Mouse (Mus musculus) testis, adult 2 months (tissue): ENCODE data around the gene Dock9. TPM values are rescaled to one million over a fixed set of nuclear protein-coding genes. Genes with fewer than 3 reads are reported as not detected.

Experiments
- H3K27ac ChIP-seq: fragments of 200-500 bp; 2 replicates; pipeline ENCODE4 v1.5.1; 2012; ENCODE audit warnings: low read depth, low read length; ENCODE audit not compliant: control insufficient read depth, insufficient read depth
- H3K27me3 ChIP-seq: fragments of 200-500 bp; 2 replicates; pipeline ENCODE4 v1.6.1; 2012; ENCODE audit warnings: mild to moderate bottlenecking, low read length, moderate library complexity; ENCODE audit not compliant: control insufficient read depth, insufficient read depth
- H3K36me3 ChIP-seq: fragments of 200-500 bp; 2 replicates; pipeline ENCODE4 v1.6.1; 2012; ENCODE audit warnings: mild to moderate bottlenecking, low read length; ENCODE audit not compliant: control insufficient read depth, insufficient read depth
- H3K4me1 ChIP-seq: fragments of 200-500 bp; 2 replicates; pipeline ENCODE4 v1.6.1; 2012; ENCODE audit warnings: low read length; ENCODE audit not compliant: control insufficient read depth, insufficient read depth
- H3K4me3 ChIP-seq: fragments of 200-500 bp; 2 replicates; pipeline ENCODE4 v1.5.1; 2012; ENCODE audit warnings: low read depth, mild to moderate bottlenecking, low read length, moderate library complexity, mixed read lengths; ENCODE audit not compliant: control insufficient read depth
- CTCF ChIP-seq: fragments of 200-500 bp; IDR thresholded peaks from 2 replicates; pipeline ENCODE4 v1.5.1; 2012; ENCODE audit warnings: low read depth, mild to moderate bottlenecking, inconsistent platforms, low read length, moderate library complexity; ENCODE audit not compliant: control insufficient read depth, insufficient read depth, insufficient replicate concordance
- POLR2A ChIP-seq: fragments of 200-500 bp; IDR thresholded peaks from 2 replicates; pipeline ENCODE4 v1.6.1; 2012; ENCODE audit warnings: low read depth, mild to moderate bottlenecking, inconsistent platforms, low read length, moderate library complexity; ENCODE audit not compliant: control insufficient read depth
- polyA plus RNA-seq: library from polyadenylated mRNA; depleted of rRNA; stranded (reverse); fragments of >200 nt; gene quantifications from 2 replicates; pipeline ENCODE4 v1.2.3, GENCODE M21; 2012

Gene Dock9
- polyA plus RNA-seq, 1 experiment, result 4.6 TPM

DNA sequence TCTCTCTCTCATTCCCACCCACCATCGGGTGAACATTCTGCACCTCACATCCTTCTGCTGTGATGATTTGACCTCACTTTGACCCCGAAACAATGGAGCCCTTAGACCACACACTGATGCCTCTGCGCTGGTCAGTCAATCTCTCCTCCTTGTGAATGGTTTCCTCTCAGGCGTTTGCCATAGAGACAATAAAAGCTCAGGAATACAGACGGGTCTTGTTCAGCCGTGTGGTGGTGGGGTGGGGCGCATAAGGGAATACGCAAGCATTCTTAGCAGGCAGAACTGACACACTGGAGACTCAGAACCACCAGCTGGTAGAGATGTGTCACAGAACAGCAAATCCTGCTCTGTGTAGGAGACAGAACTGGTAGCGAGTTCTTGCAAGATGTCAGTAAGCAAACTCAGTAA, 230.8 kb downstream of the Dock9 start:
- H3K27ac ChIP-seq, result no peak overlapping the region
- TF ChIP-seq POLR2A (no peak), CTCF (no peak)
- no peak overlapping the region for H3K4me3 ChIP-seq

GRCm38 (mm10) chr14:121565930-121566329, 231.7 kb downstream of the Dock9 start:
- H3K27ac ChIP-seq, result no peak overlapping the region
- no peaks in the 10 kb centered on the region for H3K27me3 ChIP-seq
- no peak for TF ChIP-seq POLR2A
- no peak for TF ChIP-seq CTCF
- no peaks in the 10 kb centered on the region for H3K36me3 ChIP-seq
- no peak overlapping the region for H3K4me3 ChIP-seq
- H3K4me1 ChIP-seq, result no peaks in the 10 kb centered on the region

More for the DNA sequence above, 230.8 kb downstream of the Dock9 start:
- Histone ChIP-seq H3K27me3 (no peaks in the 10 kb centered on the region), H3K36me3 (no peaks in the 10 kb centered on the region), H3K4me1 (no peaks in the 10 kb centered on the region)

DNA sequence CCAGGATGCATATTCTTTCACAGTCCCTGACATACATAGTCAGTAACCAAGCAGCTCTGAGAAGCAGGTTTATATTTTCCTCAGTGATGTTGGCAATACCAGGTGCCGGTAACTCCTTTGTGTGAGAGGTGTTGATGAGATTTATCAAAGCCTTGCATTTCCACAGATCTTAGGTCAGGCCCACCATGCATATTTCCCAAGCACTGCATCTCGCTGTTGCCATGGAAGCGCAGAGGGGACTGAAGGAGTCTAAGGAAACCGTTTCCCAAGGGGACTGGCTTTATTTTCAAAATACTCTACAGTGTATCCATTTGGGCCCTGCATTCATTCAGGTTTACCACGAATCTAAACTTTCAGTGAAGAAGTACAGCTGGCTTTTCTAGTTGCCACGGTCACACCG, 233.0 kb downstream of the Dock9 start:
- Histone ChIP-seq H3K27ac (no peak overlapping the region), H3K27me3 (no peaks in the 10 kb centered on the region), H3K36me3 (no peaks in the 10 kb centered on the region), H3K4me1 (no peaks in the 10 kb centered on the region), H3K4me3 (no peak overlapping the region)
- no peak for TF ChIP-seq POLR2A
- TF ChIP-seq CTCF, result no peak

DNA sequence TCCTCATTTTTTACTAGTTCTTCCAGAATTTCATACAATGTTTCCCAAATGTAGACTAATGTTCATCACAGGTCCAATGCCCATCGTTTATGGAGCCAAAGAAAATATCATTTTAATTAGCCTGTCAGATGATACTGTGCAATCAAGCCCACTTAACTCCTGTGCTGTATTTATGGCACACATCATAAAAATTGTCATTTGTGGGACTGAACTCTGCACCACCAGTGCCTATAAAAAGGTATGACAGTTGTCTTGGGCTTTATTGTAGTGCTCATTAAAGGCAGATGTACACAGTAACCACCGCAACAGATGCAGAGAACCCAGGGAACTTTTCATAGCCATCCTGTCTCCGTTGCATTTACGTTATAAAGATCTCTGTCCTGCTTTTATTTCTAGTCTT, 233.7 kb downstream of the Dock9 start:
- Histone ChIP-seq H3K4me3 (no peak overlapping the region), H3K4me1 (no peaks in the 10 kb centered on the region)

DNA sequence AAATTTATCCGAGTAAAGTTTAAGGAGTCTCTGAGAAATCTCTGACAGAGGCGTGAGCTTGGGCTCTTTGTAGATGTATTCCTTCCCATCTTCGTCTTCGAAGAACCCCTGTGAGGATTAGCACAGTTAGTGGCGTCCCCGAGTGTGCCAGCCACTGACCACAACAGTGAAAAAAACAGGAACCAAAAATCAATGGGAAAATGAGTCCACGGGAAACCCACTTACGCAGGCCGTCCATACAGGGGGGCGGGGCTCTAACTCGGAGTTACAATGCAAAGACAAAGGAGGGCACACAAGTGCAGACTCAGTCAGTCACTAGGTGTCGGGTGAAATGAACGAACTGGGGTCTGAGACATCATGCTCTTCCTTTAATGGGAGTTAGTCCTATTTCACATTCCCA, 238.6 kb downstream of the Dock9 start:
- no peaks in the 10 kb centered on the region for H3K36me3 ChIP-seq
- no peak overlapping the region for H3K27ac ChIP-seq
- no peak overlapping the region for H3K4me3 ChIP-seq
- no peaks in the 10 kb centered on the region for H3K4me1 ChIP-seq
- no peaks in the 10 kb centered on the region for H3K27me3 ChIP-seq
- no peak for TF ChIP-seq POLR2A
- no peak for TF ChIP-seq CTCF

More for the DNA sequence above, 233.7 kb downstream of the Dock9 start:
- TF ChIP-seq POLR2A (no peak), CTCF (no peak)
- Histone ChIP-seq H3K36me3 (no peaks in the 10 kb centered on the region), H3K27me3 (no peaks in the 10 kb centered on the region), H3K27ac (no peak overlapping the region)

GRCm38 (mm10) chr14:121556401-121557315, 241.0 kb downstream of the Dock9 start:
- Histone ChIP-seq H3K27ac (no peak overlapping the region), H3K36me3 (no peaks in the 10 kb centered on the region), H3K27me3 (no peaks in the 10 kb centered on the region), H3K4me3 (no peak overlapping the region), H3K4me1 (no peaks in the 10 kb centered on the region)
- TF ChIP-seq CTCF, result no peak
- no peak for TF ChIP-seq POLR2A

DNA sequence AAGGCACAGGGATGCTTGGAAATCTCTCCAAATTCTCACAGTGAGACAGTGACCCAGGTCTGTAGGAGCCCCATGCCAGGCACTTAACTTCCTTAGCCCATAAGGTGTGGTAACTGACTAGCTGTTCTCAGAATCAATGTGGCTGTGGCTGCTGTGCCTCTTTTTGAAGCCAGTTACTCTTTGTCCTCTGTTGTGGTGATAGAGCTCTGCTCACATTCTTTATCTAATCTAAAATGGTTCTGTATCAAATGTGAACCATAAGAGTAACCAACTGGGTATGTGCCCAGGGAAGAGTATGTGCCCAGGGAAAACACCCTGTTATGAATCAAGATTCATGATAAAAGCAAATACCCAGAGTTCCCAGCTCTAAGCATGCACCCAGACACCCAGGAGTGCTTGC, 243.9 kb downstream of the Dock9 start:
- Histone ChIP-seq H3K27ac (no peak overlapping the region), H3K36me3 (no peaks in the 10 kb centered on the region), H3K4me1 (no peaks in the 10 kb centered on the region), H3K27me3 (no peaks in the 10 kb centered on the region), H3K4me3 (no peak overlapping the region)
- TF ChIP-seq CTCF (no peak), POLR2A (no peak)
